Mouse (Mus musculus) cerebellum, adult 2 months (tissue): ENCODE measurements around the gene H2al3.

Experiments
- CTCF ChIP-seq: fragments of 200-500 bp; IDR thresholded peaks from 2 replicates; pipeline ENCODE4 v1.5.1; 2011; ENCODE audit warnings: low read depth, mild to moderate bottlenecking, control low read depth, low read length, moderate library complexity, borderline replicate concordance; ENCODE audit not compliant: insufficient read depth
- POLR2A ChIP-seq: fragments of 200-500 bp; IDR thresholded peaks from 2 replicates; pipeline ENCODE4 v1.6.1; 2011; ENCODE audit warnings: low read length, control low read depth, borderline replicate concordance; ENCODE audit not compliant: insufficient read depth

GRCm38 (mm10) chrX:9861859-9862258 is 12.4 kb downstream of the H2al3 start:
- no peak for TF ChIP-seq POLR2A
- no peak for TF ChIP-seq CTCF
